Mouse (Mus musculus) embryonic facial prominence, embryonic 10.5 days (tissue): ENCODE measurements around the gene Rps11. TPM values are rescaled to one million over a fixed set of nuclear protein-coding genes. Genes with fewer than 3 reads are reported as not detected.
"Not testable (repeated sequence)": the region's sequence is repeated elsewhere in the genome, so short reads cannot be mapped to it uniquely, and the experiment has no call there.

ENCODE experiments used
- DNase-seq: peaks from one replicate; pipeline ENCODE4 v3.0.0-alpha.2; 2017; ENCODE audit warnings: low spot score
- H3K27ac ChIP-seq: fragments of 300-500 bp; sonication (generic); replicated peaks from 2 replicates; pipeline ENCODE4 v1.5.1; 2016; ENCODE audit warnings: mild to moderate bottlenecking
- H3K27me3 ChIP-seq: fragments of 300-500 bp; sonication (generic); replicated peaks from 2 replicates; pipeline ENCODE4 v1.6.1; 2016; ENCODE audit warnings: low read depth, mild to moderate bottlenecking; ENCODE audit not compliant: poor library complexity, severe bottlenecking
- H3K36me3 ChIP-seq: fragments of 300-500 bp; sonication (generic); replicated peaks from 2 replicates; pipeline ENCODE4 v1.6.1; 2016; ENCODE audit warnings: mild to moderate bottlenecking, moderate library complexity
- H3K4me1 ChIP-seq: fragments of 300-500 bp; sonication (generic); 2 replicates; pipeline ENCODE4 v1.6.1; 2016
- H3K4me3 ChIP-seq: fragments of 300-500 bp; sonication (generic); 2 replicates; pipeline ENCODE4 v1.5.1; 2016; ENCODE audit warnings: mild to moderate bottlenecking, moderate library complexity
- H3K9me3 ChIP-seq: fragments of 300-500 bp; sonication (generic); 2 replicates; pipeline ENCODE4 v1.6.1; 2016; ENCODE audit warnings: mild to moderate bottlenecking
- WGBS: fragments of 180-500 bp; shearing (Covaris S2); methylation state at CpG from one replicate; pipeline ENCODE4 v1.1.7; 2016; 5-methylcytosine and 5-hydroxymethylcytosine counted together
- polyA plus RNA-seq: library from polyadenylated mRNA; unstranded; fragments of >200 nt; fragmentation: Nextera tagmentation; extraction: Ambion mirVana; gene quantifications from 2 replicates; pipeline ENCODE4 v1.2.1, GENCODE M21; 2016

Rps11 gene
- polyA plus RNA-seq, 1 experiment from 2014 or later: 1,885 TPM

GRCm38 (mm10) chr7:45113476-45113875 is 10.8 kb downstream of the Rps11 start:
- H3K4me1 ChIP-seq: 0 out of 2 replicates have a peak, but pooled peaks cover 3% of the 10 kb centered on the region
- no peaks in the 10 kb centered on the region for H3K9me3 ChIP-seq
- no peak for DNase-seq
- no peak overlapping the region for H3K27ac ChIP-seq
- H3K4me3 ChIP-seq: no peak overlapping the region
- H3K36me3 ChIP-seq: peaks cover 10% of the 10 kb centered on the region
- no peaks in the 10 kb centered on the region for H3K27me3 ChIP-seq
- WGBS: 90% methylated on average over 2 of the region's 2 CpGs

DNA sequence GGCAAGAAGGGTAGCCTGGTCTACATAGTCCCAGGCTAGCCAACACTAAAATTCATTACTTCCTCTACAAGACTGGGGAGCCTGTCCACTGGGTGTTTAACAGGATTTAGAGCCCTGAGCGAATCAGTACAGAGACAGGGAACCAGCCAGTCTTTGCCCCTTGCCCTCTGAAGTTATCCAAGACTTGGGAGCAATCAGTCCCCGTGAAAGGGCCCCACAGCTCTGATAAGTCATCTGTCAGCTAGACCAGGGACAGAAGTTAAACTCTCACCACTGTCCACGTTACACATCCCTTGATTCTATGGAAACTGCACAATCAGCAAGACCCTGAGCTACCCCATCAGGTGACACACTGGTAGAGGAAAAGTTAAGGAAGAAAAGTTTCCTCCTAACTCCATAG is 11.7 kb downstream of the Rps11 start:
- no peaks in the 10 kb centered on the region for H3K9me3 ChIP-seq
- 75% methylated on average over 3 of the region's 3 CpGs for WGBS
- H3K27me3 ChIP-seq: no peaks in the 10 kb centered on the region
- no peak overlapping the region for H3K27ac ChIP-seq
- no peak overlapping the region for H3K4me3 ChIP-seq
- H3K4me1 ChIP-seq: 0 out of 2 replicates have a peak, but pooled peaks cover under 1% of the 10 kb centered on the region
- peaks cover under 1% of the 10 kb centered on the region for H3K36me3 ChIP-seq
- DNase-seq: no peak

DNA sequence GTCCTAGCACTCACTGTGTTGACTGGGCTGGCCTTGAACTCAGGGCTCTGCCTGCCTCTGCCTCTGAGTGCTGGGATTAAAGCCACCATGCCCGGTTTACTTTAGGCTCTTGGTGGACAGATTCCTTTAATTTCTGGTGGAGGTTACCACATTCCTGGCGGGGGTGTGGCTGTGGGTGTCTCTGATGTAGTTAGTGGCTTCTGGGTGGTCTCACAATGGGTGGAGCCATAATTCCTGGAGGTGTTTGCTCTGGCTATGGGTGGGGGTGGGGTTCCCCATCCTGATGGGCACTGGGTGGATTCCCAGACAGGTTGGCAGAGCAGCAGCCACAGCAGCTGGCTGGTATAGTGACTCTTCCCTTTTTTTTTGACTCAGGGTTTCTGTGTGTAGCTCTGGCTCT is 12.3 kb downstream of the Rps11 start:
- 63% methylated on average over 2 of the region's 2 CpGs for whole genome bisulfite sequencing
- Histone ChIP-seq H3K9me3 (no peaks in the 10 kb centered on the region), H3K27me3 (no peaks in the 10 kb centered on the region), H3K27ac (no peak overlapping the region), H3K36me3 (no peaks in the 10 kb centered on the region), H3K4me3 (no peak overlapping the region), H3K4me1 (peaks cover 3% of the 10 kb centered on the region; the same call in 1 of the 2 replicates)
- DNase-seq: no peak

DNA sequence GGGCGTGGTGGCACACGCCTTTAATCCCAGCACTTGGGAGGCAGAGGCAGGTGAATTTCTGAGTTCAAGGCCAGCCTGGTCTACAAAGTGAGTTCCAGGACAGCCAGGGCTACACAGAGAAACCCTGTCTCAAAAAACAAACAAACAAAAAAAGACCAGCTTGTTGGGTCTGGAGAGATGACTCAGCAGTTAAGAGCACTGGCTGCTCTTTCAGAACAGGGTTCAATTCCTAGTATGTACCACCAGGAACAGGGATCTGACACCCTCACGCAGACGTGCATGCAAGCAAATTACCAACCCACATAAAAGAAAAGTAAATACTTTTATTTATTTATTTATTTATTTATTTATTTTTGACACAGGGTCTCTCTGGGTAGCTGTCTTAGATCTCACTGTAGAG is 14.2 kb downstream of the Rps11 start:
- not testable (repeated sequence) for H3K27me3 ChIP-seq, H3K36me3 ChIP-seq, H3K4me3 ChIP-seq, DNase-seq, H3K27ac ChIP-seq, H3K9me3 ChIP-seq
- H3K4me1 ChIP-seq: peaks cover 16% of the 10 kb centered on the region
- WGBS: 87% methylated on average over 4 of the region's 4 CpGs

GRCm38 (mm10) chr7:45107052-45107645 is 17.1 kb downstream of the Rps11 start:
- Histone ChIP-seq H3K4me3 (no peak overlapping the region), H3K27me3 (no peaks in the 10 kb centered on the region), H3K36me3 (no peaks in the 10 kb centered on the region), H3K4me1 (peaks cover 36% of the 10 kb centered on the region), H3K27ac (0 out of 2 replicates have a peak overlapping the region, but pooled peaks have one; percentile 69), H3K9me3 (no peaks in the 10 kb centered on the region)
- no peak for DNase-seq
- 56% methylated on average over 5 of the region's 5 CpGs for WGBS

DNA sequence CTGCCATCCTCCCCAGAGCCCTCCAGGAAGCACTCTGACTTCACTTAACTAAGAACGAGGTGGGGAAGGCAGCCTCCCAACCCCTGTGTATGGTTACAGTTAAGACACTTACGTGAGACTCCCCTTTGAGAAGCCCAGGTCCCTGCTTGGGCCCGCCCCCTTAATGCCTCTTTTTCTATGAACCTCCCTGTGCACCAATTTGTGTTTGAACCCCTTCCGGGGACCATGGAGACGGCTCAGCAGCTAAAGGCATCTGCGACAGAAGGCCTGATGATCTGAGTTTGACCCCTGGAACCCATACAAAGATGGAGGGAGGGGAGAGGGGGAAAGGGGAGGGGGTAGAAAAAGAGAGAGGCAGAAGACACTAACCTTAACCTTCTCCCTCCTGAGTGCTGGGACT is 17.8 kb downstream of the Rps11 start:
- H3K9me3 ChIP-seq: no peaks in the 10 kb centered on the region
- H3K27me3 ChIP-seq: no peaks in the 10 kb centered on the region
- peak; percentile 23 for DNase-seq
- 0 out of 2 replicates have a peak overlapping the region, but pooled peaks have one; percentile 16 for H3K4me3 ChIP-seq
- no peaks in the 10 kb centered on the region for H3K36me3 ChIP-seq
- H3K4me1 ChIP-seq: peaks cover 36% of the 10 kb centered on the region
- peak overlapping the region; percentile 69 for H3K27ac ChIP-seq
- WGBS: 40% methylated on average over 6 of the region's 6 CpGs

DNA sequence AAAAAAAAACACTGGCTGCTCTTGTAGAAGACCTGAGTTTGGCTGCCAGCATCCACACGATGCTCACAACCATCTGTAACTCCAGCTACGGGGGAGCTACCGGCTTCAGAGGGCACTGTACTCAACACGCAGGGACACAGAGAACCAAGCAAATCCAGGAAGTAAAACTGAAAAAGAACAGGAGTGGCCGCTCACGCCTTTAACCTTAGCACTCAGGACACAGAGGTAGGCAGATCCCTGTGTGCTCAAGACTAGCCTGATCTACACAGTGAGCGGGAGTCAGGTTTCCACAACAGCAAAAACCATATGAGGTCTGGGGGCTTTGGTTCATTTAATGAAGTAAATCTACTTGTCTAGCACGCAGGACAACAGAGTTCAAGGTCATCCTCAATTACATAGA is 18.7 kb downstream of the Rps11 start:
- H3K9me3 ChIP-seq: no peaks in the 10 kb centered on the region
- H3K27me3 ChIP-seq: no peaks in the 10 kb centered on the region
- no peak overlapping the region for H3K27ac ChIP-seq
- no peak for DNase-seq
- peaks cover 36% of the 10 kb centered on the region for H3K4me1 ChIP-seq
- no peaks in the 10 kb centered on the region for H3K36me3 ChIP-seq
- 80% methylated on average over 8 of the region's 8 CpGs for WGBS
- H3K4me3 ChIP-seq: no peak overlapping the region

- H3K4me3 ChIP-seq: no peak overlapping the region
- H3K4me1 ChIP-seq: peaks cover 36% of the 10 kb centered on the region
- H3K27ac ChIP-seq: peak overlapping the region; percentile 44; the same call in 1 of the 2 replicates
- WGBS: 87% methylated on average over 5 of the region's 5 CpGs
- DNase-seq: no peak
- no peaks in the 10 kb centered on the region for H3K9me3 ChIP-seq
- no peaks in the 10 kb centered on the region for H3K27me3 ChIP-seq
- no peaks in the 10 kb centered on the region for H3K36me3 ChIP-seq
Observed at GRCm38 (mm10) chr7:45104941-45105340, 19.3 kb downstream of the Rps11 start.

DNA sequence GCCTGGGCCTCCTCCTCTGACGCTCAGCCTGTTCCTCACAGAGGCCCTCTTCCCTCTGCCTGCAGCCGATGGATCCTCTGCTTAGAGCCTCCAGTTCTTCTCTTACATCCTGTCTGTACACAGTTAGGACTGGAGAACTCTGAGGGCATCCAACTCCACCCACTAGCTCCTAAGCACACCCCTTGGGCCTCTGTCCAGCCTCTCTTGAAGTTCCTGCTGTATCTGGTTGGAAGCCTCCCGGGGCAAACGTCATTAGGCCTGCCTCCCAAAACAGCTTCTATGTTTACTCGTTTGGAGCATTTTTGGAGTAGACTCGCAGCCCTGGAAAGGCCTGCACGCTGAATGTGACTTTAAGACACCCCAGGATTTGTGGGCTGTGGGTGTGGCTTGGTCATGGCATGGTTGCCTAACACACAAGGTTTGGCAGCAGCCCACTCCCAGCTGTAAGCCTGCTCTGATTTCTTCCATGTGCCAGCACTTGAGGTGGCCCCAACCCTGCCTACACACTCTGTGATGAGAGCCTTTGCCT is 20.5 kb downstream of the Rps11 start, which contains the start of gene Fcgrt:
Gene Fcgrt (minus strand): TSS at position 200 of the 529 bp plus-strand sequence.
- WGBS: 68% methylated on average over 7 of the region's 7 CpGs
- H3K4me1 ChIP-seq: peaks cover 36% of the 10 kb centered on the region
- no peaks in the 10 kb centered on the region for H3K27me3 ChIP-seq
- H3K27ac ChIP-seq: peak within 1 kb of the TSS; percentile 82
- H3K9me3 ChIP-seq: no peaks in the 10 kb centered on the region
- H3K4me3 ChIP-seq: peak within 1 kb of the TSS; percentile 36
- H3K36me3 ChIP-seq: no peaks in the 10 kb centered on the region
- DNase-seq: peak; percentile 23

- no peaks in the 10 kb centered on the region for H3K9me3 ChIP-seq
- H3K36me3 ChIP-seq: no peaks in the 10 kb centered on the region
- H3K4me1 ChIP-seq: peaks cover 36% of the 10 kb centered on the region
- peak overlapping the region; percentile 36 for H3K4me3 ChIP-seq
- no peaks in the 10 kb centered on the region for H3K27me3 ChIP-seq
- WGBS: 65% methylated on average over 9 of the region's 9 CpGs
- peak overlapping the region; percentile 82 for H3K27ac ChIP-seq
- DNase-seq: no peak
Observed at GRCm38 (mm10) chr7:45102940-45103585, 21.2 kb downstream of the Rps11 start.

DNA sequence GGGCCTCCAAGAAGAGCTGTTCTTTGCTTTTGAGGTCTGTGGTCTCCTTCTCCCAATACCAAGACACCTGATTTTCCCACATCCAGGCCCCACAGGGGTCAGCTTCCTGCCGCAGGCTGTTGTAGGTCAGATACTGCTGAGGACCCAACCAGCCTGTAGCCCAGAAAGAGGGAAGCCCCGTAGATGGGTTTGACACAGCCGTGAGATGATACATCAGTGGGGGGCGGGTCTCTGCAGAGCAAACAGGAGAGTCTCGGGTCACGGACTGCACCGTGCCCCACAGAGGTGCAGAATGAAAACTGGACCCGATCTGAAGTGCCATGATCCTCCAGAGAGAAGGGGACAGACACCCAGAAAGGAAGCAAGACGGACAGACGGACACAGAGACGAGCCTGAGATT is 21.8 kb downstream of the Rps11 start:
- H3K9me3 ChIP-seq: no peaks in the 10 kb centered on the region
- WGBS: 89% methylated on average over 11 of the region's 11 CpGs
- peaks cover 36% of the 10 kb centered on the region for H3K4me1 ChIP-seq
- no peaks in the 10 kb centered on the region for H3K27me3 ChIP-seq
- 0 out of 2 replicates have a peak overlapping the region, but pooled peaks have one; percentile 2 for H3K4me3 ChIP-seq
- DNase-seq: no peak
- no peaks in the 10 kb centered on the region for H3K36me3 ChIP-seq
- H3K27ac ChIP-seq: no peak overlapping the region

DNA sequence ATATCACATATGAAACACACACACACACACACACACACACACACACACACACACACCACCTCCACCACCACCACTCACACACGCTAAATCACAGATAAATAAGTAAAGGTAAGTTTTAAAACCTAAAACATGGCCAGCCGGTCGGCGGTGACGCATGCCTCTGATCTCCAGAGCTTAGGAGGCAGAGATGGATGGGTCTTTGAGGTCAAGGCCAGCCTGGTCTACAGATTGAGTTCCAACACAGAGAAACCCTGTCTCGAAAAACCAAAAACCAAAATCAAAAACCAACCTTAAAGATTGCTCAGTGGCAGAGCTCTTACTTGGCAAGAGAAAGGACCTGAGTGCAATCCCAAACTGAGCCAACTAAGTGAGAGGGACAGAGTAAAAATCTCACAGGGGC is 24.2 kb downstream of the Rps11 start:
- no peak overlapping the region for H3K4me3 ChIP-seq
- H3K9me3 ChIP-seq: no peaks in the 10 kb centered on the region
- 93% methylated on average over 6 of the region's 6 CpGs for WGBS
- H3K36me3 ChIP-seq: no peaks in the 10 kb centered on the region
- H3K4me1 ChIP-seq: peaks cover 26% of the 10 kb centered on the region
- DNase-seq: no peak
- no peaks in the 10 kb centered on the region for H3K27me3 ChIP-seq
- H3K27ac ChIP-seq: no peak overlapping the region
